Mouse (Mus musculus) intestine, embryonic 16.5 days (tissue): Measurements from ENCODE around the gene Bag5. TPM values are rescaled to one million over a fixed set of nuclear protein-coding genes. Genes with fewer than 3 reads are reported as not detected.

Experiments
- ATAC-seq: fragments of 200-750 bp; cut with Nextera tagmentation; 2 replicates; pipeline ENCODE4 v1.8.0; 2017; ENCODE audit warnings: moderate TSS enrichment, moderate library complexity
- H3K27ac ChIP-seq: fragments of 300-500 bp; sonication (generic); 2 replicates; pipeline ENCODE4 v1.5.1; 2014; ENCODE audit warnings: mild to moderate bottlenecking, low read length
- H3K27me3 ChIP-seq: fragments of 300-500 bp; sonication (generic); replicated peaks from 2 replicates; pipeline ENCODE4 v1.6.1; 2014; ENCODE audit warnings: low read length, control low read depth, mixed read lengths; ENCODE audit not compliant: control insufficient read depth, insufficient read depth
- H3K36me3 ChIP-seq: fragments of 300-500 bp; sonication (generic); 2 replicates; pipeline ENCODE4 v1.6.1; 2014; ENCODE audit warnings: low read length, control low read depth; ENCODE audit not compliant: control insufficient read depth, insufficient read depth
- H3K4me1 ChIP-seq: fragments of 300-500 bp; sonication (generic); 2 replicates; pipeline ENCODE4 v1.6.1; 2014; ENCODE audit warnings: low read length, control low read depth, mixed read lengths; ENCODE audit not compliant: control insufficient read depth, insufficient read depth
- H3K4me2 ChIP-seq: fragments of 300-500 bp; sonication (generic); 2 replicates; pipeline ENCODE4 v1.6.1; 2014; ENCODE audit warnings: low read depth, low read length, control low read depth
- H3K4me3 ChIP-seq: fragments of 300-500 bp; sonication (generic); 2 replicates; pipeline ENCODE4 v1.5.1; 2014; ENCODE audit warnings: mild to moderate bottlenecking, low read length
- H3K9ac ChIP-seq: fragments of 300-500 bp; sonication (generic); 2 replicates; pipeline ENCODE4 v1.6.1; 2014; ENCODE audit warnings: low read depth, low read length
- H3K9me3 ChIP-seq: fragments of 300-500 bp; sonication (generic); 2 replicates; pipeline ENCODE4 v1.6.1; 2016; ENCODE audit warnings: low read length, control low read depth; ENCODE audit not compliant: control insufficient read depth
- WGBS: fragments of 180-500 bp; shearing (Covaris S2); extraction: QIAGEN DNeasy Blood & Tissue Kit; methylation state at CpG from one replicate; pipeline ENCODE4 v1.1.7; 2014; 5-methylcytosine and 5-hydroxymethylcytosine counted together
- polyA plus RNA-seq: library from polyadenylated mRNA; unstranded; fragments of >200 nt; fragmentation: Nextera tagmentation; extraction: Ambion mirVana; gene quantifications from 2 replicates; pipeline ENCODE4 v1.2.1, GENCODE M21; 2015

The Bag5 gene
- polyA plus RNA-seq, 1 experiment from 2014 or later: 46.2 TPM

DNA sequence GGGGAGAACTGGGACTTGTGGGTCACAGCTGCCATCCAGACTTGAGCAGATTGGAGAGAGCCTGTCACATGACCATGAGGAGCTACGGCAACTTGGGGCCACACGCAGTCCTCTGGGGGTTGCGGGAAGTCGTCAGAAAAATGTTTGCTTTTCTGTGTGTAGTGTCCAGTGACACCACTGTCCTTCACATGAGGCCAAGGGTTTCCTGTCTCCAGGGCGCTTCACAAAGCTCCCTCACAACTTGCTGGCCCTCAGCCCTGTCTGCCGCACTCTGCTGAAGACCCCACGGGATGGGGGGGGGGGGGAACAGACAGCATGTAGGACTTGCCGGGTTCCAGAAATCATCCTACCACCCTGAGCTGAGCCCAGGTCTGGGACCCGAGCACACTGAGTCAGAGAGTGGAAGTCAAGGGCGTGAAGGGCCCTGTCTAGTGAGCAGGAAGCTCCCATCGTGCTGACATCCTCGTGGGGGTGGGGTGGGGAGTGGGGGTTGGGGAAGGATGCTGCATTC is 18.7 kb downstream of the Bag5 start:
- Histone ChIP-seq H3K9me3 (no peaks in the 10 kb centered on the region), H3K27me3 (no peaks in the 10 kb centered on the region), H3K4me2 (peak overlapping the region; percentile 13; the same call in 1 of the 2 replicates), H3K4me1 (peaks cover 57% of the 10 kb centered on the region), H3K9ac (peak overlapping the region; percentile 59; the same call in 1 of the 2 replicates), H3K27ac (peak overlapping the region; percentile 79), H3K36me3 (no peaks in the 10 kb centered on the region), H3K4me3 (no peak overlapping the region)
- 15% methylated on average over 12 of the region's 12 CpGs for WGBS
- 0 out of 2 replicates have a peak, but pooled peaks have one; percentile 0 for ATAC-seq

DNA sequence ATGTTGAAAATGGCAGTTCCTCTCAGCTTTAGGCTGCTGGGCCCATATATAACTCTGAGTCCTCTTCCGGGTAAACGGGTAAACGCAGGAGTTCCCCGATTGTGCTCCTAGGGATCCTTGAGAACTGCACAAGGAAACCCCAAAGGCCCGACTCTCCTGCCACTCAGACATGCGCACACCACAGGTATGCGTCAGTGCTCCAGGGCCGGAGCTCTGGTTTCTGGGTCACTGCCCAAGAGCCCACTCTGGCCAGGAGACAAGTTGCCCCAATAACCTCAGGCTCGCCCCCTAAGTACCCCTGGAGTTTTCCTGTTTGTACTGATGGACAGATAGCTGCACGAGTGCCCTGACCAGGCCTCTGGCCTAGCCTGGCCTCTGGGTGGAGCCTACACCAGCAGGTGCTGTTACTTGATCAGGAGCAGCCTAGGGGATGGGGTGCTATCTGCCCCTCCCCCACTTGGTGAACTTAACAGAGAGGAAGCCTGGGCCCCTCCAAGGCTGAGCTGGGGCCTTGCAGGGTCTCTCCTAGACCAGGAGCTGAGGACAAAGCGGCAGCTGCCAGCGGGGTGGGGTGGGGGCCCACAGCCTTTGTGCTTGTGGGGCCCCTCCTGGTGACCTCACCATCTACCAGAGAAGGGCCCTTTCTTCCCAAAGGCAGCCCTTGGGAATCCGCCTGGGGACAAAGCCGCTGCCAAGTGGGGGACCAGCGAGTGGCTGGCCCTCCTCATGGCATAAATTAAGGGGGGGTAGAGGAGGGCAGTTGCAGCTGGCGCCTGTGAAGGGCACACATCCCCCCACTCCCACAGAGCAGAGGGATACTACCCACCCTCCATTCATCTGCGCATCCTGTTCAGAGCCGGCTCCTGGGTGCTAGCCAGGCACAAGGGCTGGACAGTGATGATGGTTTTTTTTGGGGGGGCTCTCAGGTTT is 19.5 kb downstream of the Bag5 start:
- peak overlapping the region; percentile 59 for H3K9ac ChIP-seq
- H3K4me3 ChIP-seq: no peak overlapping the region
- no peaks in the 10 kb centered on the region for H3K9me3 ChIP-seq
- no peaks in the 10 kb centered on the region for H3K36me3 ChIP-seq
- H3K27me3 ChIP-seq: no peaks in the 10 kb centered on the region
- 47% methylated on average over 18 of the region's 18 CpGs for WGBS
- ATAC-seq: peak; percentile 22
- H3K4me1 ChIP-seq: peaks cover 62% of the 10 kb centered on the region
- peak overlapping the region; percentile 13; the same call in 1 of the 2 replicates for H3K4me2 ChIP-seq
- H3K27ac ChIP-seq: peak overlapping the region; percentile 79

DNA sequence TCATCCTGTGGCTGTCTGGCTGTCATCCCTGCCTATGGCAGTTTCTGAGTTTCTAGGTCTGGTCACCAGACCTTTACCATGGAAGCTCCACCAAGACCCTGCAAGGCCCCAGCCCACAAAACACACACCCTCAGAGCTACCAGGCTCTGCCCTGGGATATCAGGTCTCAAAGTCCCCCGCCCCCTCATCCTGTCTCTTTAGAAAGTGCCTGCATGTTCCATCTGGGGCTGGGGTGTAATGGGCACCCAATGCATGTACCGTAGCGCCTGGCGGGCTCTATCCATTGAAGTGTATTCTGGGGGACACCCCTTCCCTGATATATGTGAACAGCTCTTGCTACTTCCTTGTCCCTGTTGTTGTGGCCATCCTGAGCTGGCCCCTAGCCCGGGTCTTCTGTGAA is 20.2 kb downstream of the Bag5 start:
- Histone ChIP-seq H3K27me3 (no peaks in the 10 kb centered on the region), H3K4me1 (peaks cover 66% of the 10 kb centered on the region), H3K9me3 (no peaks in the 10 kb centered on the region), H3K36me3 (no peaks in the 10 kb centered on the region), H3K27ac (peak overlapping the region; percentile 79), H3K9ac (peak overlapping the region; percentile 59; the same call in 1 of the 2 replicates), H3K4me2 (no peak overlapping the region), H3K4me3 (no peak overlapping the region)
- 79% methylated on average over 5 of the region's 5 CpGs for WGBS
- ATAC-seq: no peak

DNA sequence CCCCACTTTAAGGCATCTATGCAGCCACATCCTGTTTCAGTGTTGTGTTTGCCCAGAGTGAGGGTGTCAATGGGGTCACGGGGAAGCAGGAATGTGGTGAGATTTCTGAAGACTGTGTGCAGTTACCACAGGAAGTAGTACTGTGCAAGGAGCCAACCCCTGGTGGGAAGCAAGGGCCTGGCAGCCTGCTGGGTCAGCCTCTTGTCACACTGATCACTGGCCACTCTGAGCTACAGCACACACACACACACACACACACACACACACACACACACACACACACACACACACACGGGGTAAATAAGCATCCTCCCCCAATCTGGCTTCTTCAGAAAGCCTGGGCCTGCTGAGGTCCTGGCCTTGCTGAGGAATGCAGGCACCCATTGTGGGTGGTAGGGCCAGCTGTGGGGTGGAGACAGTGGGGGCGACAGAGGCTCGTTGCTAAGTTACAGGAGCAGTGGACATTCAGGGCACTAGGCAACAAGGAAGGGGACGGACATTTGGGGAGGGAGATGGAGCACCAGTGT is 21.6 kb downstream of the Bag5 start:
- Histone ChIP-seq H3K36me3 (no peaks in the 10 kb centered on the region), H3K4me3 (no peak overlapping the region), H3K27me3 (no peaks in the 10 kb centered on the region), H3K4me2 (no peak overlapping the region), H3K9ac (peak overlapping the region; percentile 39; the same call in 1 of the 2 replicates), H3K4me1 (peaks cover 81% of the 10 kb centered on the region), H3K27ac (peak overlapping the region; percentile 71), H3K9me3 (no peaks in the 10 kb centered on the region)
- 21% methylated on average over 5 of the region's 5 CpGs for WGBS
- no peak for ATAC-seq

DNA sequence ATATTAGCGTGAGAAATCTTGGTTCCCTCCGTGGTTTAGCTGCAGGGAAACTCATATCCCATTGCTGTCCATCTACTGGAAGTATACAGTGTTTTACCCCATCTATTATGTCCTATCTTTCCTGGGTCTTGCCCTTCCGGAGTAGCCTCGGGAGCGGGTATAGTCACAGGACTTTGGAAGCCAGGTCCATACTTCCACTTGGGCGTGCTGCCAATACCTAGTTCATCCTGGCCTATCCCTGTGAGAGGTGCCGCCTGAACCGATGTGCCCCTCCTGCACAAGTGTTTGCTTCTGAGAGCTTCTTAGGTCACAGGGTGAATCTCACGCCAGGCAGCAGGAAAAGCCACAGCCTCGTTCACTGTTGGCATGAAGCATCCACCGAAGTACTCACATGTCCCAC is 23.6 kb downstream of the Bag5 start:
- Histone ChIP-seq H3K36me3 (no peaks in the 10 kb centered on the region), H3K27me3 (no peaks in the 10 kb centered on the region), H3K9me3 (no peaks in the 10 kb centered on the region), H3K4me3 (no peak overlapping the region), H3K4me1 (peaks cover 69% of the 10 kb centered on the region), H3K4me2 (no peak overlapping the region), H3K9ac (0 out of 2 replicates have a peak overlapping the region, but pooled peaks have one; percentile 19), H3K27ac (peak overlapping the region; percentile 33; the same call in 1 of the 2 replicates)
- 66% methylated on average over 11 of the region's 11 CpGs for WGBS
- ATAC-seq: peak; percentile 31

DNA sequence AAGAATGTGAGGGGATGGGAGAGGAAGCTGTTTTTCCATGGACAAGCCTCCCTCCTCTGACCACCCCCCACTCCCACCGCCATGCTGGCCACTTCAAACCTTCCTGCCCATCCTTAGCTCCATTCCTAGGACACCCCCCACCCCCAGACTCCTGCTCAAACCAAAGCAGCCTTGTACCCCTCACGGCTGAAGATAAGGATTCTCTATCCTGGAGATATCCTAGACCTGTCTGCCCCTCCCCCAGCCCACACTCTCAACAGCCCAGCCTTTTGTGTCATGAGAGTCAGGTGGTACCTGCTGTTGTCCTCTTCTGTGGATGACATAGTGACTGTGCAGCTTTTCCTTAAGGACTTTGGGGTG is 25.0 kb downstream of the Bag5 start:
- no peak overlapping the region for H3K4me3 ChIP-seq
- no peak for ATAC-seq
- WGBS: 31% methylated on average over 2 of the region's 2 CpGs
- peak overlapping the region; percentile 50 for H3K9ac ChIP-seq
- H3K4me1 ChIP-seq: peaks cover 61% of the 10 kb centered on the region
- no peaks in the 10 kb centered on the region for H3K27me3 ChIP-seq
- H3K9me3 ChIP-seq: no peaks in the 10 kb centered on the region
- H3K27ac ChIP-seq: peak overlapping the region; percentile 82; the same call in 1 of the 2 replicates
- peaks cover 2% of the 10 kb centered on the region; the same call in 1 of the 2 replicates for H3K36me3 ChIP-seq
- no peak overlapping the region for H3K4me2 ChIP-seq

DNA sequence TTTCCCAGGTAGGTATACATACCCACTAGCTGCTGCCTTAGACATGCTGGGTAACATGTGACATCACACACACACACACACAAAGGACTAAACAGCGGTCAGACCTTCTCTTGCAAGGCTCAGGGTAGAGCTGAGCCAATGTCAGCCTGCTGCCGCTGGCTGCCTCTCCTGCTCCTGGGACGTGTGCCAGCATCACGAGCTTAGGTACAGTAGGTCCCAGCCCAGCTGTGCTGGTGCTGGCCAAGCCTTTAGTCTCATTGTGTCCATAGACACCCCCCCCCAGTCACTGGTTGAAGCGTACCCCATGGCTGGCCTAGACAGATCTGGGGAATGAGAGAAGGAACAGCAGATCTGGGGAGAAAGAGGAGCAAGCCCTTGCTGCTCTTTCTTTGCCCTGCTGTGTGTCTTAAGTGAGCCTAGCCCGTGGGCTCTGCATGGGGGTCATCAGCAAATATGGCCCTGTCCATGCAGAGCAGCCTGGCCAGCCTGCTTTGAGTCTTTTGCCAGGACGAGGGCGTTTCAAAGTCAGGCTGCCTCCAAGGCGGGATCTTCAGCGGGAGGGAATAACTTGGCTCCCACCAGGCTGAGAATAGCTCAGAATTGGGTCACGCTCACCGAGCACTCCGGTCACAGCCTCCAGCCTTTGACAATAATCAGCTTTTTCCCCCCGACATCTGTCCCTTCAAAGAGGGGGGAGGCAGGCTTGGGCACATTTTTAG is 25.5 kb downstream of the Bag5 start:
- 30% methylated on average over 14 of the region's 14 CpGs for WGBS
- Histone ChIP-seq H3K9me3 (no peaks in the 10 kb centered on the region), H3K9ac (peak overlapping the region; percentile 50), H3K4me2 (no peak overlapping the region), H3K4me3 (no peak overlapping the region), H3K27me3 (no peaks in the 10 kb centered on the region), H3K27ac (peak overlapping the region; percentile 82), H3K4me1 (peaks cover 61% of the 10 kb centered on the region), H3K36me3 (peaks cover 2% of the 10 kb centered on the region; the same call in 1 of the 2 replicates)
- peak; percentile 56 for ATAC-seq

DNA sequence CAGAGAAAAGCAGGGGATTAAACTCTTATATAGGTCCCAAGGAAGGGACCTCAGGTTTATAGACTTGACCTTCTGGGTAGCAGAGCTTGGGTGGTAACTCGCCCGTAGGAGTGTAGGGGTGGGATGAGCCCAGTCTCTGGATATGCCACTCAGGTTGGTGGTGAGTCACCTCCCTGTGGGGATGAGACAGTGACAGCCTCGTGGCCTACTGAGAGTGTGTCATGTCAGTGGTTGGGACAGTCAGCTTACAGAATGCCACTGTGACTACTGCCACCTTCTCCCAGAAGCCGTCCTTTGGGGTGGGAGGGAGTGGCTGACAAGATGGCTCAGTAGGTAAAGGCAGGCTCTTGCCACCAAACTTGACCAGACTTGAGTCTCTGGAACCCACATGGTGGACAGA is 26.7 kb downstream of the Bag5 start:
- Histone ChIP-seq H3K9ac (0 out of 2 replicates have a peak overlapping the region, but pooled peaks have one; percentile 50), H3K4me1 (peaks cover 55% of the 10 kb centered on the region), H3K27ac (peak overlapping the region; percentile 82), H3K9me3 (no peaks in the 10 kb centered on the region), H3K36me3 (peaks cover 2% of the 10 kb centered on the region; the same call in 1 of the 2 replicates), H3K4me2 (no peak overlapping the region), H3K27me3 (no peaks in the 10 kb centered on the region), H3K4me3 (no peak overlapping the region)
- 83% methylated on average over 4 of the region's 4 CpGs for WGBS
- no peak for ATAC-seq

DNA sequence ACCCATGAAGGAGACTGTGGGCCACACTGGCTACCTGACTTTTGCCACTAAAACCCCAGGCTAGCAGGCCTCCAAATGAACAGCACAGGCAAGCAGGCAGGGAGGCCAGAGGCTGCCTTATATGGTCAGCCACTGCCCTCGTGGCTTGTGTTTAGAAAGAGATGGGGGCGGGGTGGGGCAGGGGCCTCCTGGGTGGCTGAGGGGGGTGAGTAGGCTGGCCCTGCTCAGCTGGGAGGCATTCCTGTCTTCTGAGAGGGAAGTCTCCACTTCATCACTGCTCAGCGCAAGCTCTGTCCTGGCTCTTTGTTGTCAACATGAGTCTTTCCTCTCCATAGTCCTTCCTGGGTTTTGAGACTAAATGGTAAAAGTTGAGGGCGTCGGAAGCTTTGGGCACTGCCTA is 30.3 kb downstream of the Bag5 start:
- H3K4me1 ChIP-seq: peaks cover 46% of the 10 kb centered on the region
- H3K9ac ChIP-seq: peak overlapping the region; percentile 44; the same call in 1 of the 2 replicates
- H3K27me3 ChIP-seq: no peaks in the 10 kb centered on the region
- H3K9me3 ChIP-seq: no peaks in the 10 kb centered on the region
- WGBS: 37% methylated on average over 5 of the region's 5 CpGs
- H3K27ac ChIP-seq: peak overlapping the region; percentile 81
- no peak overlapping the region for H3K4me2 ChIP-seq
- peaks cover 2% of the 10 kb centered on the region for H3K36me3 ChIP-seq
- ATAC-seq: peak; percentile 34; the same call in 1 of the 2 replicates
- H3K4me3 ChIP-seq: no peak overlapping the region
